Mouse (Mus musculus): ENCODE measurements around the gene Catsper3.

Catsper3 gene

DNA sequence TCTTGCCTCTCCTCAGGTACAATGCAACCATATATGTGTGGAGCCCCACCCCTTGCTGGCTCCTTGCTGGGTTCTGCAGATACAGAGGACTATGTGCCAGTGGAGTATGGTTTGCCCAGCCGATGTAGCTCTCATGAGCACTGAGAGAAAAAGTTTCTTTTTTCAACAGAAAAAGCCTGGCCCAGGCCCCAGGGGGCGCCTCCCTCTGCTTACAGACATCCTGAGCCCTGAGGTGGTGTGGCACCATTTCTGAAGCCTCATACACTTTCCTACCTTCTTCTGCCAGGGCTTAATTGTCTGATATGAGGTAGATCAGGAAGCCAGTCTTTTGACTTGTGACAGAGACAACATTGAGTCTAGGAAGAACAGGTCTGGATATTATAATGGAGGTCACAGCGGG, 67.8 kb downstream of the Catsper3 start:
- in situ Hi-C loops (cut with MboI, MseI), result no loop called here

GRCm38 (mm10) chr13:55855793-55856192, 71.4 kb downstream of the Catsper3 start:
- in situ Hi-C loops (cut with MboI, MseI), result no loop called here

- in situ Hi-C loops (cut with MboI, MseI), result no loop called here
Observed at GRCm38 (mm10) chr13:55858463-55858862, 74.1 kb downstream of the Catsper3 start.
